Mouse (Mus musculus): ENCODE measurements around the gene Itga8. TPM values are rescaled to one million over a fixed set of nuclear protein-coding genes. Genes with fewer than 3 reads are reported as not detected.

Itga8 gene
- polyA plus RNA-seq, 1 experiment from 2014 or later: 6.4 TPM

GRCm38 (mm10) chr2:12227243-12227642 is 74.5 kb downstream of the Itga8 start:
- Histone ChIP-seq H3K27me3 (ENCODE audit: control insufficient read depth, insufficient read depth, low read length) (no peaks in the 10 kb centered on the region), H3K4me3 (ENCODE audit: low read depth, low read length) (no peak overlapping the region), H3K4me2 (no peak overlapping the region), H3K4me1 (ENCODE audit: control insufficient read depth, insufficient read depth, low read length) (peaks cover 4% of the 10 kb centered on the region; the same call in 1 of the 2 replicates), H3K9me3 (replicated peaks; ENCODE audit: control insufficient read depth, low read length) (no peaks in the 10 kb centered on the region), H3K9ac (ENCODE audit: low read depth, low read length) (no peak overlapping the region), H3K27ac (ENCODE audit: low read depth, low read length) (no peak overlapping the region), H3K36me3 (ENCODE audit: control insufficient read depth, insufficient read depth, low read length) (no peaks in the 10 kb centered on the region)
- no peak for ATAC-seq (replicated peaks; ENCODE audit: insufficient number of reproducible peaks, low FRiP score, low TSS enrichment)
- WGBS (ENCODE audit: insufficient replicate concordance): 34% methylated on average over 2 of the region's 2 CpGs

- H3K27me3 ChIP-seq (ENCODE audit: control insufficient read depth, insufficient read depth, low read length): no peaks in the 10 kb centered on the region
- peaks cover 4% of the 10 kb centered on the region; the same call in 1 of the 2 replicates for H3K4me1 ChIP-seq (ENCODE audit: control insufficient read depth, insufficient read depth, low read length)
- no peak overlapping the region for H3K4me3 ChIP-seq (ENCODE audit: low read depth, low read length)
- no peak overlapping the region for H3K4me2 ChIP-seq
- H3K9me3 ChIP-seq (replicated peaks; ENCODE audit: control insufficient read depth, low read length): no peaks in the 10 kb centered on the region
- 41% methylated on average over 1 of the region's 1 CpGs for WGBS (ENCODE audit: insufficient replicate concordance)
- no peaks in the 10 kb centered on the region for H3K36me3 ChIP-seq (ENCODE audit: control insufficient read depth, insufficient read depth, low read length)
- no peak for ATAC-seq (replicated peaks; ENCODE audit: insufficient number of reproducible peaks, low FRiP score, low TSS enrichment)
- H3K9ac ChIP-seq (ENCODE audit: low read depth, low read length): no peak overlapping the region
- H3K27ac ChIP-seq (ENCODE audit: low read depth, low read length): no peak overlapping the region
Observed at GRCm38 (mm10) chr2:12226367-12226766, 75.4 kb downstream of the Itga8 start.

- H3K4me2 ChIP-seq: no peak overlapping the region
- no peaks in the 10 kb centered on the region for H3K36me3 ChIP-seq (ENCODE audit: control insufficient read depth, insufficient read depth, low read length)
- 64% methylated on average over 2 of the region's 2 CpGs for WGBS (ENCODE audit: insufficient replicate concordance)
- no peak overlapping the region for H3K9ac ChIP-seq (ENCODE audit: low read depth, low read length)
- ATAC-seq (replicated peaks; ENCODE audit: insufficient number of reproducible peaks, low FRiP score, low TSS enrichment): no peak
- H3K4me3 ChIP-seq (ENCODE audit: low read depth, low read length): no peak overlapping the region
- H3K4me1 ChIP-seq (ENCODE audit: control insufficient read depth, insufficient read depth, low read length): peaks cover 4% of the 10 kb centered on the region; the same call in 1 of the 2 replicates
- no peaks in the 10 kb centered on the region for H3K27me3 ChIP-seq (ENCODE audit: control insufficient read depth, insufficient read depth, low read length)
- H3K27ac ChIP-seq (ENCODE audit: low read depth, low read length): no peak overlapping the region
- H3K9me3 ChIP-seq (replicated peaks; ENCODE audit: control insufficient read depth, low read length): no peaks in the 10 kb centered on the region
Observed at GRCm38 (mm10) chr2:12221671-12222070, 80.1 kb downstream of the Itga8 start.

GRCm38 (mm10) chr2:12213464-12213790 is 88.3 kb downstream of the Itga8 start:
- H3K27ac ChIP-seq (ENCODE audit: low read depth, low read length): no peak overlapping the region
- 72% methylated on average over 4 of the region's 4 CpGs for WGBS (ENCODE audit: insufficient replicate concordance)
- H3K4me1 ChIP-seq (ENCODE audit: control insufficient read depth, insufficient read depth, low read length): no peaks in the 10 kb centered on the region
- H3K9me3 ChIP-seq (replicated peaks; ENCODE audit: control insufficient read depth, low read length): no peaks in the 10 kb centered on the region
- H3K4me2 ChIP-seq: no peak overlapping the region
- ATAC-seq (replicated peaks; ENCODE audit: insufficient number of reproducible peaks, low FRiP score, low TSS enrichment): no peak
- H3K36me3 ChIP-seq (ENCODE audit: control insufficient read depth, insufficient read depth, low read length): no peaks in the 10 kb centered on the region
- H3K9ac ChIP-seq (ENCODE audit: low read depth, low read length): no peak overlapping the region
- H3K27me3 ChIP-seq (ENCODE audit: control insufficient read depth, insufficient read depth, low read length): no peaks in the 10 kb centered on the region
- H3K4me3 ChIP-seq (ENCODE audit: low read depth, low read length): no peak overlapping the region

- Histone ChIP-seq H3K4me2 (no peak overlapping the region), H3K4me3 (ENCODE audit: low read depth, low read length) (no peak overlapping the region), H3K36me3 (ENCODE audit: control insufficient read depth, insufficient read depth, low read length) (no peaks in the 10 kb centered on the region), H3K9ac (ENCODE audit: low read depth, low read length) (no peak overlapping the region), H3K27me3 (ENCODE audit: control insufficient read depth, insufficient read depth, low read length) (no peaks in the 10 kb centered on the region), H3K9me3 (replicated peaks; ENCODE audit: control insufficient read depth, low read length) (no peaks in the 10 kb centered on the region), H3K27ac (ENCODE audit: low read depth, low read length) (no peak overlapping the region), H3K4me1 (ENCODE audit: control insufficient read depth, insufficient read depth, low read length) (no peaks in the 10 kb centered on the region)
- 55% methylated on average over 3 of the region's 3 CpGs for WGBS (ENCODE audit: insufficient replicate concordance)
- ATAC-seq (replicated peaks; ENCODE audit: insufficient number of reproducible peaks, low FRiP score, low TSS enrichment): no peak
Observed at GRCm38 (mm10) chr2:12212662-12213463, 88.9 kb downstream of the Itga8 start.

GRCm38 (mm10) chr2:12208142-12208541 is 93.6 kb downstream of the Itga8 start:
- Histone ChIP-seq H3K4me2 (no peak overlapping the region), H3K36me3 (ENCODE audit: control insufficient read depth, insufficient read depth, low read length) (no peaks in the 10 kb centered on the region), H3K4me3 (ENCODE audit: low read depth, low read length) (no peak overlapping the region), H3K27me3 (ENCODE audit: control insufficient read depth, insufficient read depth, low read length) (no peaks in the 10 kb centered on the region), H3K27ac (ENCODE audit: low read depth, low read length) (no peak overlapping the region), H3K9ac (ENCODE audit: low read depth, low read length) (no peak overlapping the region), H3K9me3 (replicated peaks; ENCODE audit: control insufficient read depth, low read length) (no peaks in the 10 kb centered on the region), H3K4me1 (ENCODE audit: control insufficient read depth, insufficient read depth, low read length) (no peaks in the 10 kb centered on the region)
- ATAC-seq (replicated peaks; ENCODE audit: insufficient number of reproducible peaks, low FRiP score, low TSS enrichment): no peak
- WGBS (ENCODE audit: insufficient replicate concordance): 74% methylated on average over 6 of the region's 6 CpGs

GRCm38 (mm10) chr2:12206353-12206752 is 95.4 kb downstream of the Itga8 start:
- ATAC-seq (replicated peaks; ENCODE audit: insufficient number of reproducible peaks, low FRiP score, low TSS enrichment): no peak
- Histone ChIP-seq H3K9me3 (replicated peaks; ENCODE audit: control insufficient read depth, low read length) (no peaks in the 10 kb centered on the region), H3K4me2 (no peak overlapping the region), H3K36me3 (ENCODE audit: control insufficient read depth, insufficient read depth, low read length) (no peaks in the 10 kb centered on the region), H3K27me3 (ENCODE audit: control insufficient read depth, insufficient read depth, low read length) (no peaks in the 10 kb centered on the region), H3K27ac (ENCODE audit: low read depth, low read length) (no peak overlapping the region), H3K4me1 (ENCODE audit: control insufficient read depth, insufficient read depth, low read length) (no peaks in the 10 kb centered on the region), H3K9ac (ENCODE audit: low read depth, low read length) (no peak overlapping the region), H3K4me3 (ENCODE audit: low read depth, low read length) (no peak overlapping the region)
- 51% methylated on average over 5 of the region's 5 CpGs for WGBS (ENCODE audit: insufficient replicate concordance)

GRCm38 (mm10) chr2:12205875-12206274 is 95.8 kb downstream of the Itga8 start:
- H3K4me1 ChIP-seq (ENCODE audit: control insufficient read depth, insufficient read depth, low read length): no peaks in the 10 kb centered on the region
- 37% methylated on average over 5 of the region's 5 CpGs for WGBS (ENCODE audit: insufficient replicate concordance)
- H3K27me3 ChIP-seq (ENCODE audit: control insufficient read depth, insufficient read depth, low read length): no peaks in the 10 kb centered on the region
- no peak overlapping the region for H3K4me2 ChIP-seq
- H3K36me3 ChIP-seq (ENCODE audit: control insufficient read depth, insufficient read depth, low read length): no peaks in the 10 kb centered on the region
- no peak overlapping the region for H3K27ac ChIP-seq (ENCODE audit: low read depth, low read length)
- ATAC-seq (replicated peaks; ENCODE audit: insufficient number of reproducible peaks, low FRiP score, low TSS enrichment): no peak
- no peak overlapping the region for H3K9ac ChIP-seq (ENCODE audit: low read depth, low read length)
- no peak overlapping the region for H3K4me3 ChIP-seq (ENCODE audit: low read depth, low read length)
- no peaks in the 10 kb centered on the region for H3K9me3 ChIP-seq (replicated peaks; ENCODE audit: control insufficient read depth, low read length)

- Histone ChIP-seq H3K4me1 (ENCODE audit: control insufficient read depth, insufficient read depth, low read length) (no peaks in the 10 kb centered on the region), H3K4me2 (no peak overlapping the region), H3K36me3 (ENCODE audit: control insufficient read depth, insufficient read depth, low read length) (no peaks in the 10 kb centered on the region), H3K27ac (ENCODE audit: low read depth, low read length) (no peak overlapping the region), H3K9me3 (replicated peaks; ENCODE audit: control insufficient read depth, low read length) (no peaks in the 10 kb centered on the region), H3K4me3 (ENCODE audit: low read depth, low read length) (no peak overlapping the region), H3K27me3 (ENCODE audit: control insufficient read depth, insufficient read depth, low read length) (no peaks in the 10 kb centered on the region), H3K9ac (ENCODE audit: low read depth, low read length) (no peak overlapping the region)
- 85% methylated on average over 10 of the region's 10 CpGs for WGBS (ENCODE audit: insufficient replicate concordance)
- ATAC-seq (replicated peaks; ENCODE audit: insufficient number of reproducible peaks, low FRiP score, low TSS enrichment): no peak
Observed at GRCm38 (mm10) chr2:12203231-12203630, 98.5 kb downstream of the Itga8 start.

Measured in heart, embryonic 11.5 days (tissue).